Comparison of ENCODE assay signal across 11 mouse cellular contexts in the genomic region with DNA sequence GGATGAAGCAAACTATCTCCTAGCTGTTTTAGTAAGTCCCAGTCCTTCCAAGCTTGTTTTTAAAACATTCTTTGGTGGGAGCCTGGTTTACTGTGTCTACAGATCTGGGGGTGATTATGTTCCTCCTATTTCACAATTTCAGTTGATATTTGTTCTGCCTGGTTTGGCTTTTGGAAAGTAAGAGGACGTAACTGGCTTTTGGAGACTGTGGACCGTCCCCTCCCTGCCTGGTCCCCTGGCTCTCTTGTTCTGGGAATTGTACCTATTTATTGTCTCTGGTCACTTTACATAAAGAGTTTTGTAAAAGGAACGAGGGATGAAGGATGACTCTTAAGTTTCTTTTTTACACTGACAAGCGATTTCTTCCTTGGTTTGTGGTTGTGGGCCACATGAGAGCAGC.
"Had no signal": no experiment of that assay in that cellular context is flagged by ENCODE, and none has a peak within 500 bp of the region (broad histone marks: within the 10 kb centered on the region; RNA-seq: fewer than 3 reads in every experiment).

No protein-coding gene starts in this region.

- DNase-seq: kidney, postnatal 14 days; layer of hippocampus, adult 9-11 months; right cerebral cortex, adult 18-20 months; right cerebral cortex, postnatal 25 days; thymus, postnatal 14 days had no signal

- H3K27ac ChIP-seq: midbrain, embryonic 10.5 days had no signal

- H3K9ac ChIP-seq: kidney, embryonic 15.5 days; limb, embryonic 15.5 days; neural tube, embryonic 15.5 days had no signal

- H3K4me3 ChIP-seq: kidney, embryonic 15.5 days; limb, embryonic 15.5 days; midbrain, embryonic 10.5 days; myocyte; neural tube, embryonic 15.5 days had no signal

- H3K27me3 ChIP-seq: kidney, embryonic 15.5 days; limb, embryonic 15.5 days; neural tube, embryonic 15.5 days had no signal

- ATAC-seq: intestine, embryonic 16.5 days had no signal

- H3K9me3 ChIP-seq: kidney, embryonic 15.5 days; limb, embryonic 15.5 days; midbrain, embryonic 10.5 days; neural tube, embryonic 15.5 days had no signal

- H3K36me3 ChIP-seq: kidney, embryonic 15.5 days; limb, embryonic 15.5 days; midbrain, embryonic 10.5 days; neural tube, embryonic 15.5 days had no signal

- H3K4me2 ChIP-seq: kidney, embryonic 15.5 days; limb, embryonic 15.5 days; neural tube, embryonic 15.5 days had no signal
